Mouse (Mus musculus) MEL (cell line): ENCODE results near the gene Nanog. TPM values are rescaled to one million over a fixed set of nuclear protein-coding genes. Genes with fewer than 3 reads are reported as not detected.

Experiments used
- DNase-seq: peaks from one replicate; pipeline ENCODE4 v3.0.0; 2011; ENCODE audit warnings: low read depth, low spot score
- H3K27ac ChIP-seq: 2 replicates; pipeline ENCODE4 v1.5.1; 2012; ENCODE audit warnings: low read depth, mild to moderate bottlenecking, control low read depth, low read length, moderate library complexity; ENCODE audit not compliant: control insufficient read depth
- H3K27me3 ChIP-seq, 2 experiments: fragments of 150-350 bp in 1 of 2; sonication (generic) in 1 of 2; 2 replicates each; pipeline ENCODE4 v1.6.1; 2012; ENCODE audit warnings: low read length in 2 of 2, mild to moderate bottlenecking in 2 of 2, improper control_type of control experiment in 1 of 2, moderate library complexity in 1 of 2; ENCODE audit not compliant: insufficient read depth in 2 of 2, control insufficient read depth in 1 of 2
- H3K36me3 ChIP-seq, 2 experiments: 2 replicates each; pipeline ENCODE4 v1.6.1; 2012 to 2014; ENCODE audit warnings: low read length in 2 of 2, improper control_type of control experiment in 1 of 2, inconsistent platforms in 1 of 2, mild to moderate bottlenecking in 1 of 2; ENCODE audit not compliant: insufficient read depth in 2 of 2, control insufficient read depth in 1 of 2
- H3K4me1 ChIP-seq, 2 experiments: fragments of 150-350 bp in 1 of 2; sonication (generic) in 1 of 2; 2 replicates each; pipeline ENCODE4 v1.6.1; 2012; ENCODE audit warnings: low read length in 2 of 2, improper control_type of control experiment in 1 of 2, mild to moderate bottlenecking in 1 of 2; ENCODE audit not compliant: insufficient read depth in 2 of 2, control insufficient read depth in 1 of 2
- H3K4me3 ChIP-seq, 2 experiments: fragments of 150-350 bp in 1 of 2; sonication (generic) in 1 of 2; 2 replicates each; pipeline ENCODE4 v1.5.1; 2012; ENCODE audit warnings: low read depth in 2 of 2, low read length in 2 of 2, mild to moderate bottlenecking in 2 of 2, moderate library complexity in 2 of 2, control low read depth in 1 of 2, improper control_type of control experiment in 1 of 2; ENCODE audit not compliant: control insufficient read depth in 1 of 2, insufficient read depth in 1 of 2
- H3K79me2 ChIP-seq: 2 replicates; pipeline ENCODE4 v1.6.1; 2012; ENCODE audit warnings: mild to moderate bottlenecking, low read length, moderate library complexity; ENCODE audit not compliant: control insufficient read depth, poor library complexity, insufficient read depth
- H3K9ac ChIP-seq: 2 replicates; pipeline ENCODE4 v1.6.1; 2012; ENCODE audit warnings: low read depth, mild to moderate bottlenecking, control low read depth, low read length, moderate library complexity; ENCODE audit not compliant: control insufficient read depth, poor library complexity, severe bottlenecking
- H3K9me3 ChIP-seq: fragments of 150-350 bp; sonication (generic); replicated peaks from 2 replicates; pipeline ENCODE4 v1.6.1; 2012; ENCODE audit warnings: mild to moderate bottlenecking, low read length, improper control_type of control experiment, moderate library complexity; ENCODE audit not compliant: insufficient read depth
- CTCF ChIP-seq, 3 experiments: IDR thresholded peaks in 2 of 3; conservative IDR thresholded peaks in 1 of 3; 2 replicates each; pipeline ENCODE4 v1.5.1; 2011 to 2012; ENCODE audit warnings: low read length in 3 of 3, low read depth in 2 of 3, mild to moderate bottlenecking in 2 of 3, improper control_type of control experiment in 1 of 3, inconsistent platforms in 1 of 3, mixed read lengths in 1 of 3, moderate library complexity in 1 of 3; ENCODE audit not compliant: control insufficient read depth in 1 of 3, insufficient read depth in 1 of 3, poor library complexity in 1 of 3, severe bottlenecking in 1 of 3
- E2F4 ChIP-seq: IDR thresholded peaks from 2 replicates; pipeline ENCODE4 v1.6.1; 2011; ENCODE audit warnings: low read depth, low read length, improper control_type of control experiment, borderline replicate concordance
- ELF1 ChIP-seq: IDR thresholded peaks from 2 replicates; pipeline ENCODE4 v1.6.1; 2014; ENCODE audit warnings: low read depth, mild to moderate bottlenecking, inconsistent platforms, low read length, improper control_type of control experiment, moderate library complexity
- HCFC1 ChIP-seq: IDR thresholded peaks from 2 replicates; pipeline ENCODE4 v1.6.1; 2012; ENCODE audit warnings: low read depth, mild to moderate bottlenecking, inconsistent platforms, low read length, improper control_type of control experiment, moderate library complexity
- KAT2A ChIP-seq: conservative IDR thresholded peaks from 2 replicates; pipeline ENCODE4 v1.6.1; 2012; ENCODE audit warnings: low read depth, low read length, improper control_type of control experiment, inconsistent platforms
- MAFK ChIP-seq: IDR thresholded peaks from 2 replicates; pipeline ENCODE4 v1.6.1; 2011; ENCODE audit warnings: low read depth, mild to moderate bottlenecking, low read length, improper control_type of control experiment, borderline replicate concordance
- MAZ ChIP-seq: IDR thresholded peaks from 2 replicates; pipeline ENCODE4 v1.6.1; 2012; ENCODE audit warnings: low read depth, mild to moderate bottlenecking, inconsistent platforms, low read length, improper control_type of control experiment
- MEF2A ChIP-seq: IDR thresholded peaks from 2 replicates; pipeline ENCODE4 v1.6.1; 2014; ENCODE audit warnings: low read depth, mild to moderate bottlenecking, inconsistent platforms, low read length, improper control_type of control experiment; ENCODE audit not compliant: poor library complexity, insufficient replicate concordance, severe bottlenecking; ENCODE audit errors: extremely low read depth
- MYB ChIP-seq: IDR thresholded peaks from 2 replicates; pipeline ENCODE4 v1.6.1; 2011; ENCODE audit warnings: mild to moderate bottlenecking, low read depth, low read length, improper control_type of control experiment
- NRF1 ChIP-seq: IDR thresholded peaks from 2 replicates; pipeline ENCODE4 v1.6.1; 2014; ENCODE audit warnings: low read depth, mild to moderate bottlenecking, inconsistent platforms, low read length, improper control_type of control experiment, moderate library complexity; ENCODE audit not compliant: poor library complexity, insufficient read depth, severe bottlenecking
- POLR2AphosphoS2 ChIP-seq: IDR thresholded peaks from 2 replicates; pipeline ENCODE4 v1.6.1; 2011; ENCODE audit warnings: low read length, improper control_type of control experiment
- SIN3A ChIP-seq: IDR thresholded peaks from 2 replicates; pipeline ENCODE4 v1.6.1; 2012; ENCODE audit warnings: low read length, improper control_type of control experiment, inconsistent platforms
- SMC3 ChIP-seq: IDR thresholded peaks from 2 replicates; pipeline ENCODE4 v1.6.1; 2011; ENCODE audit warnings: low read depth, low read length, improper control_type of control experiment
- TAL1 ChIP-seq: IDR thresholded peaks from 2 replicates; pipeline ENCODE4 v1.6.1; 2012; ENCODE audit warnings: mild to moderate bottlenecking, inconsistent platforms, low read length, moderate library complexity, mixed read lengths
- TCF12 ChIP-seq: IDR thresholded peaks from 2 replicates; pipeline ENCODE4 v1.6.1; 2014; ENCODE audit warnings: low read depth, mild to moderate bottlenecking, inconsistent platforms, low read length, improper control_type of control experiment, moderate library complexity
- UBTF ChIP-seq: IDR thresholded peaks from 2 replicates; pipeline ENCODE4 v1.6.1; 2012; ENCODE audit warnings: low read depth, mild to moderate bottlenecking, inconsistent platforms, low read length, improper control_type of control experiment, moderate library complexity, borderline replicate concordance; ENCODE audit not compliant: insufficient read depth
- USF1 ChIP-seq: IDR thresholded peaks from 2 replicates; pipeline ENCODE4 v1.6.1; 2014; ENCODE audit warnings: low read depth, mild to moderate bottlenecking, inconsistent platforms, low read length, improper control_type of control experiment, moderate library complexity
- USF2 ChIP-seq, 2 experiments: IDR thresholded peaks; 2 replicates each; pipeline ENCODE4 v1.6.1; 2011 to 2012; ENCODE audit warnings: improper control_type of control experiment in 2 of 2, low read length in 2 of 2, borderline replicate concordance in 1 of 2, inconsistent platforms in 1 of 2, low read depth in 1 of 2, mild to moderate bottlenecking in 1 of 2; ENCODE audit not compliant: insufficient read depth in 1 of 2
- ZC3H11A ChIP-seq: IDR thresholded peaks from 2 replicates; pipeline ENCODE4 v1.6.1; 2012; ENCODE audit warnings: low read depth, mild to moderate bottlenecking, inconsistent platforms, low read length, improper control_type of control experiment
- ZNF384 ChIP-seq: IDR thresholded peaks from 2 replicates; pipeline ENCODE4 v1.6.1; 2012; ENCODE audit warnings: low read depth, mild to moderate bottlenecking, inconsistent platforms, low read length, improper control_type of control experiment
- polyA plus RNA-seq, 2 experiments: library from polyadenylated mRNA; stranded (reverse) in 1 of 2; unstranded in 1 of 2; fragments of >175 nt in 1 of 2; fragments of >200 nt in 1 of 2; gene quantifications; 2 replicates each; pipeline versions ENCODE4 v1.2.1 to v1.2.4; 2012; ENCODE audit warnings: low replicate concordance in 2 of 2, low read depth in 1 of 2; ENCODE audit not compliant: insufficient read length in 2 of 2, insufficient read depth in 1 of 2, missing spikeins in 1 of 2
- total RNA-seq: library from RNA; depleted of rRNA; stranded (reverse); fragments of 300-350 nt; gene quantifications from 2 replicates; pipeline ENCODE4 v1.2.3, GENCODE M21; 2012

Gene Nanog
- total and polyA plus RNA-seq, 3 experiments, result 0.63 TPM; not detected in 2

DNA sequence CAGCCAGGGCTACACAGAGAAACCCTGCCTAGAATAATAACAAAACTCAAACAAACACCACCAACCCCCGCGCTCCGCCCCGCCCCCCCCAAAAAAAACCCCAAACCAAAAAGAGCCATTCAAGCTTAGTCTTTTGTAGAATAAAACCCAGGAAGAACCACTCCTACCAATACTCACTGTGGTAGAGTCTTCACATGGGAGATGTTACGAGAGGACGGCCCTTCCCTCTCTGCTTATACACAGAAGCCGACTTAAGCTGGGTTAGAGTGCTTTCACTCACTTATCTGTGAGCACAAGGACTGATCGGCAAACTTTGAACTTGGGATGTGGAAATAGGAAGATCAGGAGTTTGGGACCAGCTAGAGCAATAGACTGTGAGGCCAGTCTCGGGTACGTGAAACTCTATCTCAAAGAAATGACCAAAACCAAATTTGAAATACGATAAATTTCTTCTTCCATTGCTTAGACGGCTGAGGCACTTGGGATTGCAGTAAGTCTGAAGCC lies 900 bp upstream of the Nanog start:
- DNase-seq, result no peak
- H3K27ac ChIP-seq, result no peak overlapping the region
- no peaks in the 10 kb centered on the region for H3K36me3 ChIP-seq
- no peaks in the 10 kb centered on the region for H3K79me2 ChIP-seq
- peaks cover 4 to 6% of the 10 kb centered on the region in 2 experiments; a peak in 3 of 4 replicates for H3K27me3 ChIP-seq
- TF ChIP-seq ZNF384 (no peak), USF1 (no peak), UBTF (no peak), MYB (no peak), ELF1 (no peak), ZC3H11A (no peak), SIN3A (no peak), TAL1 (no peak), USF2 (IDR thresholded peaks at IDR 0.05; ENCODE audit: borderline replicate concordance in 1 of 2, insufficient read depth in 1 of 2, low read depth in 1 of 2, low read length in 2 of 2) (no peak), MAFK (no peak), E2F4 (no peak), POLR2AphosphoS2 (no peak), MEF2A (no peak), MAZ (no peak), NRF1 (no peak), TCF12 (no peak), HCFC1 (no peak), SMC3 (no peak)
- H3K4me3 ChIP-seq, result no peak overlapping the region
- no peak overlapping the region for H3K9ac ChIP-seq
- H3K9me3 ChIP-seq, result no peaks in the 10 kb centered on the region
- H3K4me1 ChIP-seq, result no peaks in the 10 kb centered on the region

DNA sequence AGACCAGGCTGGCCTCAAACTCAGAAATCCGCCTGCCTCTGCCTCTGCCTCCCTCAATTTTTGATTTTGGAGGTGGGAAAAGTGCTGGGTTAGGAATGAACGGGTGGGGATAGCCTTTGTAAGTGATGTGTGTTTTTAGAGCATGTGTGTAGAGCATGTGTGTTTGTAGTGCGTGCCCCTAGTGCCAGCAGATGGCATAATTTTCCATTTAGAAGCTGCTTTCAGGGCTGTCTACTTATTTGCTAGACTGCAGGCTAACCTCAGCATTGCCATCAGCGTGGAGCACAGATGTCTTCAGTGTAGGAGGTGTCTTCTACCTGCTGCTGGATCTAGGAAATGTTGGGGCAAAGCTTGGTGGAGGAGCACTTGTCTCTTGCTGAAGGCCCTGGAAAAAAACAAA lies 1.5 kb downstream of the Nanog start:
- Histone ChIP-seq H3K27me3 (peaks cover 3 to 4% of the 10 kb centered on the region in 2 experiments; a peak in 3 of 4 replicates), H3K4me3 (no peak overlapping the region), H3K36me3 (no peaks in the 10 kb centered on the region), H3K79me2 (no peaks in the 10 kb centered on the region), H3K4me1 (no peaks in the 10 kb centered on the region), H3K9ac (no peak overlapping the region), H3K9me3 (no peaks in the 10 kb centered on the region), H3K27ac (no peak overlapping the region)
- no peak for TF ChIP-seq KAT2A
- 0 out of 2 replicates have a peak, but pooled peaks have one; percentile 8 for TF ChIP-seq ZC3H11A
- TF ChIP-seq CTCF (IDR thresholded peaks at IDR 0.05 in 2 of 3, conservative IDR thresholded peaks at IDR 0.05 in 1 of 3; ENCODE audit: control insufficient read depth in 1 of 3, insufficient read depth in 1 of 3, low read depth in 2 of 3, low read length in 3 of 3, poor library complexity in 1 of 3, severe bottlenecking in 1 of 3), result peak in 1 of 3 experiments; percentile 32; a peak in 2 of 6 replicates
- TF ChIP-seq SMC3, result peak; percentile 43
- TF ChIP-seq NRF1, result no peak
- no peak for DNase-seq
